Mouse (Mus musculus): ENCODE measurements at regions not wholly inside any gene's neighbourhood (a gene's known extent, or its start where the extent isn't known, plus 50 kb on each side); places are given as distances from the start of the nearest gene placed in this dataset.

DNA sequence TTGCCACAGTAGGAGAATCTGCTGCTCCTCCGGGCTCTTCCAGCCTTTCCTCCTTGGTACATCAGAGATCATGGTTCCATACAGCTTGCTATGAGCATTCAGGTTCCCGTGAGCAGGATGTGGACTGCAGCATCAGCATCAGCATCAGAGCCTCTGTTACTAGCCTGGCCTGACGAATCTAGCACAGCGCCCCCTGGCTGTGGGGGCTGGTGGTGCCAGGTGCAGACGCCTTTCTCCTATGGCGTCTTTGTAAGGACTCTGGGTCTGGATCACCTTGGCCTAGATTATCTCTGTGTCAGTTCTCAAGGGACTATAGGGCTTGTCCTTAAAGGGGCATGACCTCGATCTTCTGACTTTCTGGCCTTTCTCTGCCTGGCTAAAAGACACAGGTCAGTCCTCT, 86.0 kb upstream of the Runx3 start:
- peaks cover 31% of the 10 kb centered on the region; the same call in 1 of the 2 replicates for H3K27me3 ChIP-seq
- H3K4me1 ChIP-seq (replicated peaks) = no peaks in the 10 kb centered on the region
- H3K36me3 ChIP-seq (replicated peaks) = no peaks in the 10 kb centered on the region
- H3K9ac ChIP-seq = no peak overlapping the region
- 19% methylated on average over 7 of the region's 7 CpGs for WGBS (ENCODE audit: insufficient replicate concordance)
- no peak overlapping the region for H3K4me3 ChIP-seq (replicated peaks)
- ATAC-seq (ENCODE audit: insufficient read depth) = no peak
- no peak overlapping the region for H3K27ac ChIP-seq (replicated peaks)
- no peak overlapping the region for H3K4me2 ChIP-seq
- H3K9me3 ChIP-seq (replicated peaks) = no peaks in the 10 kb centered on the region

DNA sequence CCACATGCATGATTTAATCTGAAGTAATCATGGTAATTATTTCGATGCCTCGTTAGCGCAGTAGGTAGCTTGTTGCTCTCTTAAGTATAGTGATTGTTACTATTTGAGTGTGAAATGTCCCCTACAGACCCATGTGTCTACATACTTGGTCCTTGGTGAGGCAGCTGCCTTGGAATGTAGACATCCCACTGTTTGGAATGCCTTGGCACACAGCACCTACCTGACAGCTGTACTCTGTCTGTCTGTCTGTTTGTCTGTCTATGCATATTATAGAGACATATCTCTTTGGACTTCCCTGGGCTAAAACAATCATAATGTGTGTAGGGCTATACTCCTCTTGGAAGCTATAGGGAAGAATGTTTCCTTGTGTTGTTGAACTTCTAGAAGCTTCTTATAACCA, 83.7 kb upstream of the Runx3 start:
- H3K36me3 ChIP-seq (replicated peaks) = no peaks in the 10 kb centered on the region
- H3K27ac ChIP-seq (replicated peaks) = no peak overlapping the region
- H3K9me3 ChIP-seq (replicated peaks) = no peaks in the 10 kb centered on the region
- H3K4me1 ChIP-seq (replicated peaks) = no peaks in the 10 kb centered on the region
- ATAC-seq (ENCODE audit: insufficient read depth) = no peak
- no peak overlapping the region for H3K9ac ChIP-seq
- 88% methylated on average over 3 of the region's 3 CpGs for WGBS (ENCODE audit: insufficient replicate concordance)
- H3K27me3 ChIP-seq = peaks cover 15% of the 10 kb centered on the region; the same call in 1 of the 2 replicates
- H3K4me3 ChIP-seq (replicated peaks) = no peak overlapping the region
- H3K4me2 ChIP-seq = no peak overlapping the region

DNA sequence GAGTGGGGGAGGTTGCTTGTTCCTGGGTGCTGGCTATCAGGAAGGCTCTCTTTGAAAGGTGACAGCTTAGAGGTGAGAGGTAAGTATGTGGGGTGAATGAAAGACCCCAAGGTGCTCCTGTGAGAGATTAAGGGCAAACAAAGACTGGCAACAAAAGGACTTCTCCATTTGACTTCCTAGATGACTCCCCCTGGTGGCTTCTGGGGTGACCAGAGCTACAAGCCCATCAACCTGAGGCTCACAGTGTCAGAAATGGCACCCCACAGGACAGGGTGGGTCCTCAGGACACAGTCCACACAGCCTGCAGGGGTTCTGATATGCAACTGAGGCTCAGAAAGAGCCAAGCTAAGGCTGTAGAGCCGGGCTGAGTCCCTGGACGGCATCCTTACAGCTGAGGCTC, 81.2 kb upstream of the Runx3 start:
- Histone ChIP-seq H3K4me2 (no peak overlapping the region), H3K4me3 (replicated peaks) (no peak overlapping the region), H3K27ac (replicated peaks) (no peak overlapping the region), H3K4me1 (replicated peaks) (no peaks in the 10 kb centered on the region), H3K9ac (no peak overlapping the region), H3K27me3 (peaks cover 6% of the 10 kb centered on the region; the same call in 1 of the 2 replicates), H3K9me3 (replicated peaks) (no peaks in the 10 kb centered on the region), H3K36me3 (replicated peaks) (no peaks in the 10 kb centered on the region)
- no peak for ATAC-seq (ENCODE audit: insufficient read depth)
- 73% methylated on average over 2 of the region's 2 CpGs for WGBS (ENCODE audit: insufficient replicate concordance)

DNA sequence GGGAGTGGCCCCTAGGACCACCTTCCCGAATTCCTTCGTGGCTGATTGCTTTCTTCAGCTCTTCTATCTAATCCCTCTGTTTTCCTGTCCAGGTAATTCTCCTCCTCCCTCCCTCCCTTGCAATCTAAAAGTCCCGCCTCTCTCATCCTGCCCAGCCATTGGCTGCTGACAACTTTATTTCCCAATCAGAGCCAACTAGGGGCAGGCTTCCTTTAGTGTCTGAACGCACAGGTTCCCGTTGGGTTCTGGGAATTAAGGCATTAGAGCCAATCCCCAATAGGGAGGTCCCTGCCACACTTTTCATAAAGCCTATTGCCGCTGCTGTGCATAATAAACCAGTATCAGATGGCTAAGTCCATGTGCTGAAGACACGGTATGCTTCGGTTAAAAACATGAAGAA, 78.5 kb upstream of the Runx3 start:
- Histone ChIP-seq H3K27me3 (peaks cover 6% of the 10 kb centered on the region; the same call in 1 of the 2 replicates), H3K4me3 (replicated peaks) (no peak overlapping the region), H3K27ac (replicated peaks) (no peak overlapping the region), H3K36me3 (replicated peaks) (no peaks in the 10 kb centered on the region), H3K4me1 (replicated peaks) (peaks cover 6% of the 10 kb centered on the region), H3K9ac (no peak overlapping the region), H3K9me3 (replicated peaks) (no peaks in the 10 kb centered on the region), H3K4me2 (no peak overlapping the region)
- no peak for ATAC-seq (ENCODE audit: insufficient read depth)
- 52% methylated on average over 8 of the region's 8 CpGs for WGBS (ENCODE audit: insufficient replicate concordance)

DNA sequence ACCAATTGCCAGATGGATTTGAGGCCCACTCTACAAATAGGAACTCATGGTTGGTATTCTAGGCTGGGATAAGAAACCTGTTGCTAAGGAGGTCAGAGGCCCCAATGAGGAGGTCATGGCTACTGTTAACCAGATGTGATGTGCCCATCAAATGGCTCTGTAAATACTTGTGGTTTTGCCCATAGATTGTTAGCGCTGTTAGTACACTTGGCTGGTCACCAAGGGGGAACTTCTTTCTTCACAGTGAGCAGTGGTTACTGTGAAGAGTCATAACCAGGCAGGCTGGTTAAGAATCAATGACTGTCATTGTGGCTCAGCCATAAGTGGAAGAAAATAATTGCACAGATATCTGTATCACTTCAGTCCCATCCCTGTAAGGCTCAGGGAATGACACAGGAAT, 78.0 kb upstream of the Runx3 start:
- Histone ChIP-seq H3K9ac (no peak overlapping the region), H3K27me3 (peaks cover 6% of the 10 kb centered on the region; the same call in 1 of the 2 replicates), H3K4me1 (replicated peaks) (peaks cover 11% of the 10 kb centered on the region), H3K4me2 (no peak overlapping the region), H3K9me3 (replicated peaks) (no peaks in the 10 kb centered on the region), H3K4me3 (replicated peaks) (no peak overlapping the region), H3K27ac (replicated peaks) (no peak overlapping the region), H3K36me3 (replicated peaks) (no peaks in the 10 kb centered on the region)
- ATAC-seq (ENCODE audit: insufficient read depth) = no peak
- WGBS (ENCODE audit: insufficient replicate concordance) = 43% methylated on average over 1 of the region's 1 CpGs

DNA sequence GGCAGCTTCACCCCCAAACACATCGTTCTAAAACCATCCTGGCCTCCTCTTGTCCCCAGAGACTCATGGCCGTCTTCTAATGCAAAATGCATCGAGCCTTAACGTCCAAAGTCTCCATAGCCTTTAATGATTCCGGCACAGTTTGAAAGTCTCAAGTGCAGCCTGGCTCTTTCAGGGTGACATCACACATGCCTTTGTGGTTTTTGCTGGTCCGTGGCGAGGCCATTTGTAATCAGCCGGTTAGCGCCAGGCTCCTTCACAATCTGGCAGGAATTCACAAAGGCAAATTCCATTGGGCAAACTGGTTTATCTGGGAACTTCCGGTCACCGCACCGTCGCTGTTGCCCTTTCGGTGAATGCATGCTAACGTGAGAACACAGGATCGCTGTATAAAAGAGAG, 75.4 kb upstream of the Runx3 start:
- Histone ChIP-seq H3K36me3 (replicated peaks) (no peaks in the 10 kb centered on the region), H3K27ac (replicated peaks) (no peak overlapping the region), H3K4me1 (replicated peaks) (peaks cover 11% of the 10 kb centered on the region), H3K27me3 (peaks cover 6% of the 10 kb centered on the region; the same call in 1 of the 2 replicates), H3K4me2 (no peak overlapping the region), H3K4me3 (replicated peaks) (no peak overlapping the region), H3K9me3 (replicated peaks) (no peaks in the 10 kb centered on the region), H3K9ac (no peak overlapping the region)
- ATAC-seq (ENCODE audit: insufficient read depth) = no peak
- 64% methylated on average over 16 of the region's 16 CpGs for WGBS (ENCODE audit: insufficient replicate concordance)

DNA sequence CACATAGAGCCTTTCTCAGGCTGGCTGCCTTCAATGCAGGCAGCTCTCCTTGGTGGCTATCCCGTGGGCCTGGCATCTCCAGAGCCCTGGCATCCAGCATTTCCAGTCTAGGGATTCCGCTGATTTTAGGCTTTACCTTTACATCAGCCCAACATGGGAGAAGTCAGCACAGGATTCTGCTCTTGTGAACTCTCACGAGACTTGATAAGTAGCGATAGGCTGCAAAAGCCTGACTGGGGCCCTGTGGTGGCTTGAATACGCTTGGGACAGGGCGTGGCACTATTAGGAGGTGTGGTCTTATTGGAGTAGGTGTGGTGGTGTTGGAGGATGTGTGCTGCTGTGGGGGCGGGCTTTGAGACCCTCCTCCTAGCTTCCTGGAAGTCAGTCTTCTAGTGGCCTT, 73.8 kb upstream of the Runx3 start:
- Histone ChIP-seq H3K9ac (no peak overlapping the region), H3K27ac (replicated peaks) (no peak overlapping the region), H3K27me3 (peaks cover 6% of the 10 kb centered on the region; the same call in 1 of the 2 replicates), H3K4me1 (replicated peaks) (peaks cover 11% of the 10 kb centered on the region), H3K9me3 (replicated peaks) (no peaks in the 10 kb centered on the region), H3K36me3 (replicated peaks) (no peaks in the 10 kb centered on the region), H3K4me2 (no peak overlapping the region), H3K4me3 (replicated peaks) (no peak overlapping the region)
- 40% methylated on average over 7 of the region's 7 CpGs for WGBS (ENCODE audit: insufficient replicate concordance)
- 0 out of 2 replicates have a peak, but pooled peaks have one; percentile 47 for ATAC-seq (ENCODE audit: insufficient read depth)

DNA sequence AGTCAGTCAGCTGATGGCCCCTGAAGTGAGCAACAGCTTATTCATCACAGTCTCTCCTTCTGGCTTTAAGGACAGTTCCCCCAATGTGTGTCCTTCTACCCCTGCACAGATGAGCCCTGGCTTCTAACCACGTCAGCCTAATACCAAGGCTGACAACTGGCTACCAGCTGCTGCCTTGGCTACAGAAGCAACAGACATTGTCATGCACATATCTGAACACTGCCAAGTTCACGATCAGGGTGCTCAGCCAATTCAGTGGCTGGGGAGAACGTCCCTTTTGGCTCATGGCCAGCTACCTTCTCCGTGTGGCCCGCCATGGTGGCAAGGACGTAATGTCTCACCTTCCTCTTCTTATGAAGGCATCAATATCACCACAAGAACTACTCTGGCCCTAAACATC, 73.2 kb upstream of the Runx3 start:
- Histone ChIP-seq H3K4me3 (replicated peaks) (no peak overlapping the region), H3K36me3 (replicated peaks) (no peaks in the 10 kb centered on the region), H3K27me3 (peaks cover 6% of the 10 kb centered on the region; the same call in 1 of the 2 replicates), H3K9ac (no peak overlapping the region), H3K4me1 (replicated peaks) (peaks cover 11% of the 10 kb centered on the region), H3K9me3 (replicated peaks) (no peaks in the 10 kb centered on the region), H3K27ac (replicated peaks) (no peak overlapping the region), H3K4me2 (no peak overlapping the region)
- WGBS (ENCODE audit: insufficient replicate concordance) = 61% methylated on average over 6 of the region's 6 CpGs
- ATAC-seq (ENCODE audit: insufficient read depth) = no peak

DNA sequence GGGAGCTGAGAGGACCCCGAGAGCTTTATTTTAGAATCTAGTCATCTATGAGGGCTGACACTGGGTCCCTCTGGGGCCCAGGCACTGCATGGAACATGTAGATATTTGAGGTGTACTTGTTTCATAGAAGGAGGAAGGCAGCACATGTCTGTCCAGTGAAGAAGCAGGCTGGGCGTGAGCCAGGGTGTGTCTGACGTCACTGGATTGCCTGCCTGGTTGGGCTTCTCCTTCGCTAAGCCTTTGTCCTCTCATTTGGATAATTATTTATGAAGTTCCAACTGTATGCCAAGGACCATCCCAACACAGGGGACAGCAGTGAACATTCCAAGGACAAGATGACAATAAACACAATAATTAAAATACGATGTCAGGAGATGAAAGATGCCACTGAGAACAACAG, 72.7 kb upstream of the Runx3 start:
- no peak overlapping the region for H3K4me2 ChIP-seq
- H3K27me3 ChIP-seq = peaks cover 6% of the 10 kb centered on the region; the same call in 1 of the 2 replicates
- no peak overlapping the region for H3K9ac ChIP-seq
- H3K9me3 ChIP-seq (replicated peaks) = no peaks in the 10 kb centered on the region
- no peak overlapping the region for H3K27ac ChIP-seq (replicated peaks)
- WGBS (ENCODE audit: insufficient replicate concordance) = 63% methylated on average over 5 of the region's 5 CpGs
- no peaks in the 10 kb centered on the region for H3K36me3 ChIP-seq (replicated peaks)
- ATAC-seq (ENCODE audit: insufficient read depth) = no peak
- H3K4me1 ChIP-seq (replicated peaks) = peaks cover 11% of the 10 kb centered on the region
- no peak overlapping the region for H3K4me3 ChIP-seq (replicated peaks)

DNA sequence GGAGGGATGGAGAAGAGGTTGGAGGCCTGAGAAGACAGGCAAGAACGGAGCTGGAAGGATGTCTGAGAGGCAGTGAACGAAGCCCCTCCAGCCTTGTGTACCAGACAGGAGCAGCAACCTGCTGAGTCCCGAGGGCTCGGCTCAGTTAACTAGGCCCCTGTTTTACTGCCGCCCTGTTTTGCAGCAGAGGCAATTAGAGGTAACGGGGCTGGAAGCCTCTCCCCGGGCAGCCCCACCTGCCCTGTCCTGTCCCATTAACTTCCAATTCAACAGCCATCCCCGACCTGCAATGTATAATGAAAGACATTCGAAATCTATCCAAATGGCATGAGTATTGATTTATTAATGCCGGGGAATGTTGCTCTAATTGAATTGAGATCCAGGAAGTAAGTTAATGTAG, 70.5 kb upstream of the Runx3 start:
- Histone ChIP-seq H3K9me3 (replicated peaks) (no peaks in the 10 kb centered on the region), H3K9ac (no peak overlapping the region), H3K36me3 (replicated peaks) (no peaks in the 10 kb centered on the region), H3K27ac (replicated peaks) (no peak overlapping the region), H3K4me1 (replicated peaks) (peaks cover 19% of the 10 kb centered on the region), H3K4me2 (no peak overlapping the region), H3K4me3 (replicated peaks) (no peak overlapping the region), H3K27me3 (no peaks in the 10 kb centered on the region)
- WGBS (ENCODE audit: insufficient replicate concordance) = 66% methylated on average over 10 of the region's 10 CpGs
- no peak for ATAC-seq (ENCODE audit: insufficient read depth)

DNA sequence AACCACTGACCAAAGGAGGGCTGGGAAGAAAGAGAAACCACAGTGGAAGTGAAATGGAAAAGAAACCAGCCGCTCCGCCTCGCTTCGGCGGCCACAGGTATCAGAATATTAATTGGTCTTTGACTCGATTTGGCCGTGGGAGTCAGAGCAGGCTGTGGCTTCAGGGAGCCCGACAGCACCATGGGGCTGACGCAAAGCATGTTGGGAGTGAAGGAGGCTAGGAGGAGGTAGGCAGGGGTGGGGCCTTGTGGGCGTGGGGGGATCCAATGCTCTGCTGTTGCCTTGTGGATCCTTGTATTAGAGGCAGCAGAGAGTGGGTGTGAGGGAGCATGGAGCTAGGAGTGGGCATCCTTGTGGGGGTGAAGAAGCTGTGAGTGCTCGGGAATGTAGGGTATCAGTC, 69.0 kb upstream of the Runx3 start:
- ATAC-seq (ENCODE audit: insufficient read depth) = no peak
- Histone ChIP-seq H3K27me3 (no peaks in the 10 kb centered on the region), H3K4me2 (no peak overlapping the region), H3K4me3 (replicated peaks) (no peak overlapping the region), H3K27ac (replicated peaks) (no peak overlapping the region), H3K9me3 (replicated peaks) (no peaks in the 10 kb centered on the region), H3K4me1 (replicated peaks) (peaks cover 20% of the 10 kb centered on the region), H3K36me3 (replicated peaks) (no peaks in the 10 kb centered on the region), H3K9ac (no peak overlapping the region)
- 67% methylated on average over 11 of the region's 11 CpGs for WGBS (ENCODE audit: insufficient replicate concordance)

DNA sequence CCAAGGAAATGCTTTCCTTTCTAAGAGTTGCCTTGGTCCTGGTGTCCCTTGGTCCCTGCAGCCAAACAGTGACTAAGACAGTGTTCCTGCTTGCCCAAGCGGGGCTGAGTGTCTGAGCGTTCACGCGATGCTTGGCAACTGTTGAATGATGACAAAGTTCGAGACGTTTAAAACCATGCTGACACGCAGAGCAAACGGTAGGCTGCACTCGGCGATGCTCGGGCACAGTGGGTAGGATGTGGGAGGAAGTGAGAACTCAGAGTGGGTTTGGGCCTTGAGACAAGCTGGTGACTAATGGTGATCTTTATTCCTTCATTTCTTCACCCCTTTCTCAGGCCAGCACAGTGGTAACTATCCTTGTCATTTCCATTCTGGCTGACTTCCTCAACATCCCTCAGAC, 66.9 kb upstream of the Runx3 start:
- Histone ChIP-seq H3K27ac (replicated peaks) (0 out of 2 replicates have a peak overlapping the region, but pooled peaks have one; percentile 6), H3K36me3 (replicated peaks) (no peaks in the 10 kb centered on the region), H3K9me3 (replicated peaks) (no peaks in the 10 kb centered on the region), H3K27me3 (no peaks in the 10 kb centered on the region), H3K4me2 (no peak overlapping the region), H3K9ac (no peak overlapping the region), H3K4me3 (replicated peaks) (no peak overlapping the region), H3K4me1 (replicated peaks) (peaks cover 10% of the 10 kb centered on the region)
- no peak for ATAC-seq (ENCODE audit: insufficient read depth)
- WGBS (ENCODE audit: insufficient replicate concordance) = 72% methylated on average over 11 of the region's 11 CpGs

Data from liver, embryonic 15.5 days (tissue).